Mouse (Mus musculus): ENCODE measurements around the gene Vmn2r105.

The Vmn2r105 gene

DNA sequence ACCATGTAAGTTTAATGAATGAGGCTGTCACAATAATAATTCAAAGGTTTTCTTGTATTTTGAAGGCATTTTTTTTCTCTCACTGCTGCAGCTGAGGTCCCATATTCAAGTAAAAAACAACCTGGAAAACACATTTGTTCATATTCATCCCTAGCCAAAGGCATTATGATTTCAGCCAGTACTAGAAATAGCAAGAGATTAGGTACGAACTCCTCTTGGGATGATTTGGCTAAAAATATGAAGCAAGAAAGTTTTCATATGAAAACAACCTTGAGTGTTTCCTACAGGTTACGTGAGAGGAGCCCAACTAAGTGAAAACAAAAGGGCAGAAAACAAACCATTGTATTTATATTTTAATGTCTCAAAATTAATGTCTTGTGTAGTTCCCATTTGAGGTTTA lies at the start of gene Vmn2r105:
Gene Vmn2r105, minus strand, starts transcription at position 101 of the 400 bp plus-strand sequence.
- no peak for DNase-seq (ENCODE audit: low read depth, low spot score)

DNA sequence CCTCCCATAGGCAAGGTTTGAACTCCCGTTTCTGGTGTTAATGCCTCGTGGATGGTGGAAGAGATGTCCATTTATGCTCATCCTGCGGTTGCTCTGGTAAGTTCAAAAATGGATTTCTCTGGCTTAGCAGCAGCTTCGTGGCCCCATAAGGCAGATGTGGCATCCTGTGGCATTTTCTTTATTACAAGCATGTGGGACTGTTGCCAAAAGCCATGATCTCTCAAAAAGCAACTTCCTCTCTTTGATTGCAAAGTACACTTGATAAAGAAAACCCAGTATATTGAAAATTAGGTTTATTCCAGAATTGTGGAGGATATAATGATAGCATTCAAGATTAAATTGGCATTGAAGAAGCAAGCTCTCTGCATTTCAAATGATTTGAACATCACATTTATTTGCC lies 20.7 kb upstream of the Vmn2r105 start:
- DNase-seq (ENCODE audit: low read depth, low spot score) = no peak

DNA sequence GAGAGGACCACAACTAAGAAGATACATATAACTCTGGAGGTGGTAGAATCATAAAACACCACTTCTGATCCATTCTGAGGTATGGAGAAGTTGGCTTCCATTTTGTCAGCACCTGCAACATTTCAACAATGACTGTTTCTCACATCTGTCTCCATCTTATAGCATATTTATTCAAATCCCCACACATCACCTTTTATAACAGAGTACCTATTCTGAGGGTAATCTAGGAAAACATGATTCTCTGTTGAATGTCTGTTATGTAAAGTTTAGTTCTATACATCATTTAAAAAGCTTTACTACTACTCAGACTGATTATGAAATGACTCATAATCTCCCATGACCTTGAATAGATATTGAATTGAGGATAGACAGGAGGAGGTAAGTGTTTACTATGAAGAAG lies 51.9 kb downstream of the Vmn2r105 start, which contains the start of gene Fpr-rs6:
Gene Fpr-rs6, minus strand, starts transcription at position 101 of the 400 bp plus-strand sequence.
- DNase-seq (ENCODE audit: low read depth, low spot score) = no peak

Data from R1 (cell line).